Mouse (Mus musculus): ENCODE measurements around the gene Mycbpap.

- TF ChIP-seq CTCF (IDR thresholded peaks at IDR 0.05; ENCODE audit: insufficient read depth, low read length) (no peak), POLR2A (IDR thresholded peaks at IDR 0.05; ENCODE audit: borderline replicate concordance, extremely low read depth, low read depth, low read length) (no peak)
These were observed 20.9 kb upstream of the Mycbpap start for GRCm38 (mm10) chr11:94542400-94542799.

All from lung, adult 2 months (tissue).